Mouse (Mus musculus): ENCODE results near the gene Actl11. TPM values are rescaled to one million over a fixed set of nuclear protein-coding genes. Genes with fewer than 3 reads are reported as not detected.

The Actl11 gene
- total RNA-seq (2018; cell fraction: chromatin; rRNA removed), result not detected
- total RNA-seq (2018; cell fraction: cytosol; rRNA removed), result not detected
- total RNA-seq (2018; cell fraction: nucleus; rRNA removed), result not detected
- polyA plus RNA-seq (2018), result not detected in 3 replicates

- 90% methylated on average over 3 of the region's 3 CpGs for WGBS (ENCODE audit: missing documents)
- Histone ChIP-seq H3K79me2 (ENCODE audit: inconsistent target) (no peaks in the 10 kb centered on the region), H3K36me3 (ENCODE audit: inconsistent target) (no peaks in the 10 kb centered on the region), H3K27ac (no peak within 1 kb of the TSS), H3K4me3 (ENCODE audit: inconsistent target) (no peak within 1 kb of the TSS)
These were observed at the start of gene Actl11 for GRCm38 (mm10) chr9:107928169-107928568. Gene Actl11 (plus strand): TSS chr9:107928469.

GRCm38 (mm10) chr9:107880411-107880810 is 47.9 kb upstream of the Actl11 start:
- H3K4me3 ChIP-seq (ENCODE audit: inconsistent target), result no peak overlapping the region
- no peaks in the 10 kb centered on the region for H3K36me3 ChIP-seq (ENCODE audit: inconsistent target)
- no peaks in the 10 kb centered on the region for H3K79me2 ChIP-seq (ENCODE audit: inconsistent target)
- WGBS (ENCODE audit: missing documents), result 62% methylated on average over 4 of the region's 4 CpGs
- no peak overlapping the region for H3K27ac ChIP-seq

GRCm38 (mm10) chr9:107887804-107888266 is 40.4 kb upstream of the Actl11 start, which contains the start of gene Mon1a:
Gene Mon1a (plus strand): TSS chr9:107888151.
- Histone ChIP-seq H3K27ac (peak within 1 kb of the TSS; percentile 29; the same call in 1 of the 2 replicates), H3K79me2 (ENCODE audit: inconsistent target) (peaks cover 25% of the 10 kb centered on the region; the same call in 1 of the 2 replicates), H3K36me3 (ENCODE audit: inconsistent target) (no peaks in the 10 kb centered on the region), H3K4me3 (ENCODE audit: inconsistent target) (peak within 1 kb of the TSS; percentile 88)
- 1% methylated on average over 28 of the region's 28 CpGs for WGBS (ENCODE audit: missing documents)

GRCm38 (mm10) chr9:107888267-107888850 is 39.9 kb upstream of the Actl11 start:
- peak overlapping the region; percentile 29; the same call in 1 of the 2 replicates for H3K27ac ChIP-seq
- WGBS (ENCODE audit: missing documents), result 2% methylated on average over 17 of the region's 18 CpGs

GRCm38 (mm10) chr9:107890260-107890659 is 38.0 kb upstream of the Actl11 start:
- H3K36me3 ChIP-seq (ENCODE audit: inconsistent target), result no peaks in the 10 kb centered on the region
- WGBS (ENCODE audit: missing documents), result 96% methylated on average over 6 of the region's 6 CpGs
- H3K79me2 ChIP-seq (ENCODE audit: inconsistent target), result peaks cover 25% of the 10 kb centered on the region; the same call in 1 of the 2 replicates
- H3K27ac ChIP-seq, result no peak overlapping the region
- H3K4me3 ChIP-seq (ENCODE audit: inconsistent target), result no peak overlapping the region

More at GRCm38 (mm10) chr9:107888267-107888850, 39.9 kb upstream of the Actl11 start:
- Histone ChIP-seq H3K4me3 (ENCODE audit: inconsistent target) (peak overlapping the region; percentile 88), H3K36me3 (ENCODE audit: inconsistent target) (no peaks in the 10 kb centered on the region), H3K79me2 (ENCODE audit: inconsistent target) (peaks cover 25% of the 10 kb centered on the region; the same call in 1 of the 2 replicates)

GRCm38 (mm10) chr9:107891023-107891422 is 37.2 kb upstream of the Actl11 start:
- 94% methylated on average over 1 of the region's 1 CpGs for WGBS (ENCODE audit: missing documents)
- no peaks in the 10 kb centered on the region for H3K36me3 ChIP-seq (ENCODE audit: inconsistent target)
- no peak overlapping the region for H3K4me3 ChIP-seq (ENCODE audit: inconsistent target)
- peaks cover 25% of the 10 kb centered on the region; the same call in 1 of the 2 replicates for H3K79me2 ChIP-seq (ENCODE audit: inconsistent target)
- no peak overlapping the region for H3K27ac ChIP-seq

GRCm38 (mm10) chr9:107898563-107898962 is 29.7 kb upstream of the Actl11 start:
- 97% methylated on average over 9 of the region's 10 CpGs for WGBS (ENCODE audit: missing documents)

GRCm38 (mm10) chr9:107899855-107900254 is 28.4 kb upstream of the Actl11 start:
- 88% methylated on average over 12 of the region's 12 CpGs for WGBS (ENCODE audit: missing documents)
- Histone ChIP-seq H3K27ac (no peak overlapping the region), H3K36me3 (ENCODE audit: inconsistent target) (peaks cover 42% of the 10 kb centered on the region), H3K4me3 (ENCODE audit: inconsistent target) (no peak overlapping the region), H3K79me2 (ENCODE audit: inconsistent target) (no peaks in the 10 kb centered on the region)

More at GRCm38 (mm10) chr9:107898563-107898962, 29.7 kb upstream of the Actl11 start:
- Histone ChIP-seq H3K4me3 (ENCODE audit: inconsistent target) (no peak overlapping the region), H3K27ac (no peak overlapping the region), H3K79me2 (ENCODE audit: inconsistent target) (no peaks in the 10 kb centered on the region), H3K36me3 (ENCODE audit: inconsistent target) (peaks cover 42% of the 10 kb centered on the region)

- Histone ChIP-seq H3K4me3 (ENCODE audit: inconsistent target) (no peak overlapping the region), H3K36me3 (ENCODE audit: inconsistent target) (peaks cover 42% of the 10 kb centered on the region), H3K27ac (no peak overlapping the region), H3K79me2 (ENCODE audit: inconsistent target) (no peaks in the 10 kb centered on the region)
- 56% methylated on average over 42 of the region's 44 CpGs for WGBS (ENCODE audit: missing documents)
These were observed 27.2 kb upstream of the Actl11 start for GRCm38 (mm10) chr9:107900840-107901626.

GRCm38 (mm10) chr9:107901627-107901914 is 26.7 kb upstream of the Actl11 start:
- Histone ChIP-seq H3K4me3 (ENCODE audit: inconsistent target) (no peak overlapping the region), H3K36me3 (ENCODE audit: inconsistent target) (peaks cover 42% of the 10 kb centered on the region), H3K79me2 (ENCODE audit: inconsistent target) (no peaks in the 10 kb centered on the region), H3K27ac (no peak overlapping the region)
- 79% methylated on average over 17 of the region's 17 CpGs for WGBS (ENCODE audit: missing documents)

GRCm38 (mm10) chr9:107904726-107905125 is 23.5 kb upstream of the Actl11 start:
- no peak overlapping the region for H3K27ac ChIP-seq
- WGBS (ENCODE audit: missing documents), result 0% methylated on average over 4 of the region's 4 CpGs

GRCm38 (mm10) chr9:107906252-107906966 is 21.9 kb upstream of the Actl11 start, which contains the start of gene Mst1r:
Gene Mst1r (plus strand): TSS chr9:107906873.
- Histone ChIP-seq H3K27ac (no peak within 1 kb of the TSS), H3K36me3 (ENCODE audit: inconsistent target) (peaks cover 13% of the 10 kb centered on the region; the same call in 1 of the 2 replicates), H3K4me3 (ENCODE audit: inconsistent target) (no peak within 1 kb of the TSS), H3K79me2 (ENCODE audit: inconsistent target) (no peaks in the 10 kb centered on the region)
- WGBS (ENCODE audit: missing documents), result 45% methylated on average over 19 of the region's 19 CpGs

More at GRCm38 (mm10) chr9:107904726-107905125, 23.5 kb upstream of the Actl11 start:
- no peak overlapping the region for H3K4me3 ChIP-seq (ENCODE audit: inconsistent target)
- H3K36me3 ChIP-seq (ENCODE audit: inconsistent target), result peaks cover 25% of the 10 kb centered on the region; the same call in 1 of the 2 replicates
- no peaks in the 10 kb centered on the region for H3K79me2 ChIP-seq (ENCODE audit: inconsistent target)

- 82% methylated on average over 31 of the region's 31 CpGs for WGBS (ENCODE audit: missing documents)
- Histone ChIP-seq H3K36me3 (ENCODE audit: inconsistent target) (peaks cover 8% of the 10 kb centered on the region; the same call in 1 of the 2 replicates), H3K27ac (no peak overlapping the region), H3K79me2 (ENCODE audit: inconsistent target) (no peaks in the 10 kb centered on the region), H3K4me3 (ENCODE audit: inconsistent target) (no peak overlapping the region)
These were observed 21.1 kb upstream of the Actl11 start for GRCm38 (mm10) chr9:107906967-107907800.

All from macrophage (primary cell).